Mouse (Mus musculus): ENCODE measurements around the gene Pcid2. TPM values are rescaled to one million over a fixed set of nuclear protein-coding genes. Genes with fewer than 3 reads are reported as not detected.

Pcid2 gene
- total and polyA plus RNA-seq, 3 experiments = 50.1 to 90.6 (median 68.1) TPM

DNA sequence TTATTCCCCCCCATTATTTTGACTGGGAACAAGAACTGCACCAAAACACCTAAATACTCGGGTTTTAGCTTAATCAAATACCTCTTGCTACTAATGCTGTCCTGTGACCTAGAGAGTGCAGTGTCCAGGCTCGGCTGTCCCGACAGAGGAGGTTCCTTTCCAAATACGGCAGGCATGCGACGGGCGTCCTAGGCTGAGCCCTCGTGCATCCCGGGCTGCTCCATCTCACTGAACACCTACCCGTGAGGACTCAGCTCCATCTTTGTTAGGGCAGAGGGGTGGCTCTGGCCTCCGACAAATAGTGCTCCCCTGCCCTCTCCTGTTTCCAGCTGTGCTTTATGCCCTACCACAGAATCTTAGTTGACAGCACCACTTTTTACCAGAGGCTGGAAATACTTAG is 6.7 kb upstream of the Pcid2 start:
- H3K36me3 ChIP-seq (ENCODE audit: control insufficient read depth in 1 of 2, insufficient read depth in 2 of 2, low read length in 2 of 2) = peaks cover 14 to 28% of the 10 kb centered on the region in 2 experiments
- no peak overlapping the region for H3K4me3 ChIP-seq (ENCODE audit: control insufficient read depth in 1 of 2, insufficient read depth in 1 of 2, low read depth in 2 of 2, low read length in 2 of 2)
- no peak for DNase-seq (ENCODE audit: low read depth, low spot score)
- H3K4me1 ChIP-seq (ENCODE audit: control insufficient read depth in 1 of 2, insufficient read depth in 2 of 2, low read length in 2 of 2) = peaks cover 18 to 23% of the 10 kb centered on the region in 2 experiments
- H3K9ac ChIP-seq (ENCODE audit: control insufficient read depth, low read depth, low read length, poor library complexity, severe bottlenecking) = no peak overlapping the region
- H3K27me3 ChIP-seq (ENCODE audit: control insufficient read depth in 1 of 2, insufficient read depth in 2 of 2, low read length in 2 of 2) = no peaks in the 10 kb centered on the region
- peaks cover 50% of the 10 kb centered on the region for H3K79me2 ChIP-seq (ENCODE audit: control insufficient read depth, insufficient read depth, low read length, poor library complexity)
- no peaks in the 10 kb centered on the region for H3K9me3 ChIP-seq (replicated peaks; ENCODE audit: insufficient read depth, low read length)
- H3K27ac ChIP-seq (ENCODE audit: control insufficient read depth, low read depth, low read length) = no peak overlapping the region
- TF ChIP-seq ZKSCAN1 (IDR thresholded peaks at IDR 0.05; ENCODE audit: low read depth, low read length) = no peak
- TF ChIP-seq RAD21 (IDR thresholded peaks at IDR 0.05; ENCODE audit: low read depth, low read length) = no peak
- no peak for TF ChIP-seq CHD1 (IDR thresholded peaks at IDR 0.05; ENCODE audit: low read depth, low read length)
- no peak for TF ChIP-seq HCFC1 (IDR thresholded peaks at IDR 0.05; ENCODE audit: low read depth, low read length)
- no peak for TF ChIP-seq BHLHE40 (IDR thresholded peaks at IDR 0.05; ENCODE audit: borderline replicate concordance, low read depth, low read length)
- no peak for TF ChIP-seq SMC3 (IDR thresholded peaks at IDR 0.05; ENCODE audit: low read depth, low read length)
- TF ChIP-seq POLR2A (IDR thresholded peaks at IDR 0.05; ENCODE audit: control insufficient read depth in 1 of 2, insufficient read depth in 1 of 2, low read depth in 1 of 2, low read length in 2 of 2, poor library complexity in 1 of 2) = no peak
- TF ChIP-seq TBP (IDR thresholded peaks at IDR 0.05; ENCODE audit: low read depth, low read length) = no peak
- no peak for TF ChIP-seq MEF2A (IDR thresholded peaks at IDR 0.05; ENCODE audit: extremely low read depth, insufficient replicate concordance, low read depth, low read length, poor library complexity, severe bottlenecking)
- TF ChIP-seq POLR2AphosphoS5 (IDR thresholded peaks at IDR 0.05; ENCODE audit: borderline replicate concordance, low read depth, low read length) = no peak
- TF ChIP-seq ETS1 (IDR thresholded peaks at IDR 0.05; ENCODE audit: low read depth, low read length) = no peak
- no peak for TF ChIP-seq CHD2 (IDR thresholded peaks at IDR 0.05; ENCODE audit: low read length)
- no peak for TF ChIP-seq GATA1 (IDR thresholded peaks at IDR 0.05; ENCODE audit: low read depth, low read length)
- TF ChIP-seq TAL1 (IDR thresholded peaks at IDR 0.05; ENCODE audit: low read length) = no peak
- no peak for TF ChIP-seq EP300 (IDR thresholded peaks at IDR 0.05; ENCODE audit: low read depth in 1 of 2, low read length in 2 of 2)
- TF ChIP-seq TCF12 (IDR thresholded peaks at IDR 0.05; ENCODE audit: low read depth, low read length) = no peak
- TF ChIP-seq SIN3A (IDR thresholded peaks at IDR 0.05; ENCODE audit: low read length) = no peak
- TF ChIP-seq ELF1 (IDR thresholded peaks at IDR 0.05; ENCODE audit: low read depth, low read length) = no peak
- no peak for TF ChIP-seq JUND (IDR thresholded peaks at IDR 0.05; ENCODE audit: low read depth, low read length)

DNA sequence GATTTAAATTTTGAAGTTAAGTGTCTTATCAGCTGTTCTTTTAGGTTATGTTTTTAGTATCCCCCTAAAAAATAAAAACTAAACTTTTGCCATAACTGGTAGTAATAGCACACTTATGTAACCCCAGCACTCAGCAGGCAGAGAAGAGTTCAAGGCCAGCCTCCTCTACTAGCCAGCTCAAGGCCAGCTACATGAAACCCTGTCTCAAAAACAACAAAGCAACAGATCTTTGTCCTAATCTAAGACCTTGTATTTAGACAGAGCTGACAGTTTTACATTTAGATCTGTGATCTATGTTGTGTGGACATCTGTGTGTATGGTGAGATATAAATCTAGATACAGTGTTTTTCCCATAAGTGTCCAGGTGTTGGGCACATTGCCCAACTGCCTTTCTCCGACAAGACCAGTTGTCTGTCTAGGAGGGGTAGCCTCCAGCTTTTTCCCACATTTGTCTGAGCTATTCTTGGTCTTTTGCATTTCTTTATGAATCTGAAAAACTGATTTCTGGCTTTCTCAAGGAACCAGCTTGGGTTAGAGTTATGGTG is 4.2 kb upstream of the Pcid2 start:
- H3K9me3 ChIP-seq (replicated peaks; ENCODE audit: insufficient read depth, low read length) = no peaks in the 10 kb centered on the region
- no peak overlapping the region for H3K9ac ChIP-seq (ENCODE audit: control insufficient read depth, low read depth, low read length, poor library complexity, severe bottlenecking)
- no peak overlapping the region for H3K27ac ChIP-seq (ENCODE audit: control insufficient read depth, low read depth, low read length)
- peaks cover 69% of the 10 kb centered on the region for H3K79me2 ChIP-seq (ENCODE audit: control insufficient read depth, insufficient read depth, low read length, poor library complexity)
- TF ChIP-seq EP300 (IDR thresholded peaks at IDR 0.05; ENCODE audit: low read depth in 1 of 2, low read length in 2 of 2) (0 out of 4 replicates have a peak, but pooled peaks of 1 of the 2 experiments have one; percentile 6), GABPA (IDR thresholded peaks at IDR 0.05; ENCODE audit: low read depth, low read length) (no peak)
- no peak for DNase-seq (ENCODE audit: low read depth, low spot score)
- peaks cover 14 to 29% of the 10 kb centered on the region in 2 experiments for H3K36me3 ChIP-seq (ENCODE audit: control insufficient read depth in 1 of 2, insufficient read depth in 2 of 2, low read length in 2 of 2)
- no peak overlapping the region for H3K4me3 ChIP-seq (ENCODE audit: control insufficient read depth in 1 of 2, insufficient read depth in 1 of 2, low read depth in 2 of 2, low read length in 2 of 2)
- H3K27me3 ChIP-seq (ENCODE audit: control insufficient read depth in 1 of 2, insufficient read depth in 2 of 2, low read length in 2 of 2) = no peaks in the 10 kb centered on the region
- H3K4me1 ChIP-seq (ENCODE audit: control insufficient read depth in 1 of 2, insufficient read depth in 2 of 2, low read length in 2 of 2) = peaks cover 18 to 28% of the 10 kb centered on the region in 2 experiments
